Comparison of ENCODE assay signal across 17 mouse cellular contexts in genomic region chr2:31997539-31997938, GRCm38 (mm10). TPM values are rescaled to one million over a fixed set of nuclear protein-coding genes. Genes with fewer than 3 reads are reported as not detected.
A peak's percentile ranks its signal among the peaks of the same experiment; 100 is the strongest.
DNase-seq lines count a peak whose midpoint lies in the region; ATAC-seq lines count a peak whose summit lies in the region.
"Had no signal": no experiment of that assay in that cellular context is flagged by ENCODE, and none has a peak within 500 bp of the region (broad histone marks: within the 10 kb centered on the region; RNA-seq: fewer than 3 reads in every experiment).

No protein-coding gene starts in this region.

- H3K9ac ChIP-seq in midbrain, embryonic 11.5 days (ENCODE audit: low read length): no peak overlapping the region
- H3K9ac ChIP-seq in midbrain, embryonic 15.5 days: no peak overlapping the region

- no peak overlapping the region for H3K4me3 ChIP-seq in midbrain, embryonic 11.5 days (ENCODE audit: low read depth, low read length)
- no peak overlapping the region for H3K4me3 ChIP-seq in midbrain, embryonic 15.5 days

- no peaks in the 10 kb centered on the region for H3K4me1 ChIP-seq in midbrain, embryonic 11.5 days (ENCODE audit: control insufficient read depth, insufficient read depth, low read length)
- no peaks in the 10 kb centered on the region for H3K4me1 ChIP-seq in midbrain, embryonic 15.5 days

- no peaks in the 10 kb centered on the region for H3K9me3 ChIP-seq in midbrain, embryonic 11.5 days (ENCODE audit: control insufficient read depth, low read length)
- H3K9me3 ChIP-seq in midbrain, embryonic 15.5 days: no peaks in the 10 kb centered on the region
- H3K9me3 ChIP-seq: G1E had no signal

- ATAC-seq in midbrain, embryonic 11.5 days (ENCODE audit: low FRiP score): no peak
- no peak for ATAC-seq in midbrain, embryonic 15.5 days (replicated peaks)
- ATAC-seq: activated CD4-positive, CD25-positive, alpha-beta regulatory T cell, adult 4 months; CD4-positive, CD25-positive, alpha-beta regulatory T cell, adult 4 months; Patski had no signal

- peak; percentile 82 for DNase-seq in midbrain, embryonic 11.5 days (ENCODE audit: low spot score, missing footprints)
- DNase-seq: adrenal gland, adult 8-10 months; adrenal gland, postnatal 10 days; adrenal gland, postnatal 14 days; adrenal gland, postnatal 25 days; adrenal gland, postnatal 36 days; B cell, adult 2 months; cerebellum, adult 11 months; cerebellum, adult 11-12 months; cerebellum, adult 18-20 months; cerebellum, adult 2 months had no signal

- no peaks in the 10 kb centered on the region for H3K27me3 ChIP-seq in midbrain, embryonic 11.5 days (ENCODE audit: control insufficient read depth, insufficient read depth, low read length)
- no peaks in the 10 kb centered on the region for H3K27me3 ChIP-seq in midbrain, embryonic 15.5 days (replicated peaks)
- H3K27me3 ChIP-seq: CH12.LX, Patski had no signal

- peaks cover 26% of the 10 kb centered on the region for H3K36me3 ChIP-seq in midbrain, embryonic 11.5 days (ENCODE audit: control insufficient read depth, insufficient read depth, low read length)
- H3K36me3 ChIP-seq in midbrain, embryonic 15.5 days (replicated peaks): peaks cover 70% of the 10 kb centered on the region

- no peak overlapping the region for H3K4me2 ChIP-seq in midbrain, embryonic 11.5 days
- H3K4me2 ChIP-seq in midbrain, embryonic 15.5 days: no peak overlapping the region

- 91% methylated on average over 5 of the region's 5 CpGs for WGBS in midbrain, embryonic 11.5 days
- WGBS in midbrain, embryonic 15.5 days: 96% methylated on average over 5 of the region's 5 CpGs

- H3K27ac ChIP-seq in midbrain, embryonic 11.5 days (ENCODE audit: low read depth, low read length): no peak overlapping the region
- no peak overlapping the region for H3K27ac ChIP-seq in midbrain, embryonic 15.5 days

RNA-seq across cellular contexts. Expression of gene Nup214, which starts 23.3 kb away (rescaled TPM):
- polyA plus RNA-seq in midbrain, embryonic 11.5 days (2014; fragmentation: Nextera tagmentation; extraction: Ambion mirVana): 64.6 and 64.7 TPM in 2 replicates
- 71.0 and 75.0 TPM in 2 replicates for polyA plus RNA-seq in midbrain, embryonic 15.5 days (2015; fragmentation: Nextera tagmentation; extraction: Ambion mirVana)

RNA-seq across cellular contexts. Expression of gene Aif1l, which starts 47.6 kb away (rescaled TPM):
- polyA plus RNA-seq in midbrain, embryonic 11.5 days (2014; fragmentation: Nextera tagmentation; extraction: Ambion mirVana): 65.0 and 65.7 TPM in 2 replicates
- 26.2 and 29.8 TPM in 2 replicates for polyA plus RNA-seq in midbrain, embryonic 15.5 days (2015; fragmentation: Nextera tagmentation; extraction: Ambion mirVana)
- polyA plus RNA-seq: activated CD4-positive, CD25-positive, alpha-beta regulatory T cell, adult 4 months; G1E had no signal
